Mouse (Mus musculus): ENCODE results near the gene Fgf7.

Fgf7 gene

GRCm38 (mm10) chr2:126061037-126061773, 26.7 kb downstream of the Fgf7 start:
- no peak for DNase-seq (ENCODE audit: low spot score)

GRCm38 (mm10) chr2:126062876-126063275, 28.4 kb downstream of the Fgf7 start:
- no peak for DNase-seq (ENCODE audit: low spot score)

GRCm38 (mm10) chr2:126064814-126065213, 30.4 kb downstream of the Fgf7 start:
- DNase-seq (ENCODE audit: low spot score) = no peak

- DNase-seq (ENCODE audit: low spot score) = no peak
Measured at GRCm38 (mm10) chr2:126065303-126065856, 30.9 kb downstream of the Fgf7 start.

GRCm38 (mm10) chr2:126069740-126070139, 35.3 kb downstream of the Fgf7 start:
- no peak for DNase-seq (ENCODE audit: low spot score)

GRCm38 (mm10) chr2:126073744-126074143, 39.3 kb downstream of the Fgf7 start:
- no peak for DNase-seq (ENCODE audit: low spot score)

- DNase-seq (ENCODE audit: low spot score) = no peak
Measured at GRCm38 (mm10) chr2:126076506-126076905, 42.0 kb downstream of the Fgf7 start.

- DNase-seq (ENCODE audit: low spot score) = no peak
Measured at GRCm38 (mm10) chr2:126079086-126079485, 44.6 kb downstream of the Fgf7 start.

- DNase-seq (ENCODE audit: low spot score) = no peak
Measured at GRCm38 (mm10) chr2:126084326-126084725, 49.9 kb downstream of the Fgf7 start.

GRCm38 (mm10) chr2:126086187-126086586, 51.7 kb downstream of the Fgf7 start:
- DNase-seq (ENCODE audit: low spot score) = no peak

- no peak for DNase-seq (ENCODE audit: low spot score)
Measured at GRCm38 (mm10) chr2:126090432-126090831, 56.0 kb downstream of the Fgf7 start.

- DNase-seq (ENCODE audit: low spot score) = no peak
Measured at GRCm38 (mm10) chr2:126094616-126095015, 60.2 kb downstream of the Fgf7 start.

Measured in ovary, postnatal 14 days (tissue).